Mouse (Mus musculus): ENCODE data around the gene Myh9. TPM values are rescaled to one million over a fixed set of nuclear protein-coding genes. Genes with fewer than 3 reads are reported as not detected.
"Not testable (repeated sequence)": the region's sequence is repeated elsewhere in the genome, so short reads cannot be mapped to it uniquely, and the experiment has no call there.

Myh9 gene
- polyA plus RNA-seq, 1 experiment: 350 TPM

- Histone ChIP-seq H3K4me3 (ENCODE audit: insufficient read depth, low read depth, low read length) (no peak overlapping the region), H3K27ac (ENCODE audit: insufficient read depth, low read depth, low read length) (no peak overlapping the region), H3K4me1 (ENCODE audit: control insufficient read depth, insufficient read depth, low read length) (no peaks in the 10 kb centered on the region)
- WGBS: 82% methylated on average over 4 of the region's 4 CpGs
- no peak for TF ChIP-seq CTCF (IDR thresholded peaks at IDR 0.05; ENCODE audit: insufficient read depth, low read depth, low read length)
- no peak for TF ChIP-seq POLR2A (IDR thresholded peaks at IDR 0.05; ENCODE audit: insufficient read depth, low read depth, low read length)
These were observed 32.3 kb upstream of the Myh9 start for GRCm38 (mm10) chr15:77874310-77874709.

GRCm38 (mm10) chr15:77873564-77873963 is 31.6 kb upstream of the Myh9 start:
- WGBS: 89% methylated on average over 2 of the region's 2 CpGs
- no peaks in the 10 kb centered on the region for H3K4me1 ChIP-seq (ENCODE audit: control insufficient read depth, insufficient read depth, low read length)
- H3K4me3 ChIP-seq (ENCODE audit: insufficient read depth, low read depth, low read length): no peak overlapping the region
- H3K27ac ChIP-seq (ENCODE audit: insufficient read depth, low read depth, low read length): no peak overlapping the region
- no peak for TF ChIP-seq POLR2A (IDR thresholded peaks at IDR 0.05; ENCODE audit: insufficient read depth, low read depth, low read length)
- TF ChIP-seq CTCF (IDR thresholded peaks at IDR 0.05; ENCODE audit: insufficient read depth, low read depth, low read length): no peak

DNA sequence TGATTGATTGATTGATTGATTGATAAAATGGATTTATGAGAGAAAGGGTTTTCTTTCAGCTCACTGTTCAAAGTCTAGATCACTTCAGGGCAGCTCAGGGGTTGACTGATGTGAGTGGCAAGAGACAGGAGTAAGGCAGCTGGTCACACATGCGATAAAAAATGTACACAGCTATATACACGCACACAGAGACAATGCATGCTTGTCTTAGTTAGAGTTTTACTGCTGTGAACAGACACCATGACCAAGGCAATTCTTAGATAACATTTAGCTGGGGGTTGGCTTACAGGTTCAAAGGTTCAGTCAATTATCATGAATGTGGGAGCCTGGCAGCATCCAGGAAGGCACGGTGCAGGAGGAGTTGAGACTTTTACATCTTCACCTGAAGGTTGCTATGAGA is 31.0 kb upstream of the Myh9 start:
- TF ChIP-seq POLR2A (IDR thresholded peaks at IDR 0.05; ENCODE audit: insufficient read depth, low read depth, low read length) (no peak), CTCF (IDR thresholded peaks at IDR 0.05; ENCODE audit: insufficient read depth, low read depth, low read length) (no peak)
- Histone ChIP-seq H3K27ac (ENCODE audit: insufficient read depth, low read depth, low read length) (no peak overlapping the region), H3K4me3 (ENCODE audit: insufficient read depth, low read depth, low read length) (no peak overlapping the region), H3K4me1 (ENCODE audit: control insufficient read depth, insufficient read depth, low read length) (no peaks in the 10 kb centered on the region)
- WGBS: 95% methylated on average over 3 of the region's 3 CpGs

DNA sequence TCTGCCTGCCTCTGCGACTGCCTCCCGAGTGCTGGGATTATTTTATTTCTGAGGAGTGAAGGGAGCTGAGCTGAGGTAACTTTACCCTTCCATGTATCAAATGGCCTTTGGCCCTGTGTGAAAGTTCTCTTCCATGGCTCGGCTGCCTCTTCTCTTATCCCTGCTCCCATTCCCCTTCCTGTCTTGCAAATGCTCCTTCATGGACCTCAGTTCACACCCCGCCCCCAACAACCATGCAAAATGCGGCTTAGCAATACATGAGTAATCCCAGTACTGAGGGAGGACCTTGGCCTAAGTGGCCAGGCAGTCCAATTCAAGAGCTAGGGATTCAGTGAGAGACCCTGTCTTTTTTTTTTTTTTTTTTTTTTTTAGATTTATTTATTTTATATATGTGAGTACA is 26.4 kb upstream of the Myh9 start:
- Histone ChIP-seq H3K27ac (ENCODE audit: insufficient read depth, low read depth, low read length) (no peak overlapping the region), H3K4me1 (ENCODE audit: control insufficient read depth, insufficient read depth, low read length) (no peaks in the 10 kb centered on the region; the same call in 1 of the 2 replicates), H3K4me3 (ENCODE audit: insufficient read depth, low read depth, low read length) (no peak overlapping the region)
- no peak for TF ChIP-seq POLR2A (IDR thresholded peaks at IDR 0.05; ENCODE audit: insufficient read depth, low read depth, low read length)
- TF ChIP-seq CTCF (IDR thresholded peaks at IDR 0.05; ENCODE audit: insufficient read depth, low read depth, low read length): no peak
- WGBS: 94% methylated on average over 5 of the region's 5 CpGs

DNA sequence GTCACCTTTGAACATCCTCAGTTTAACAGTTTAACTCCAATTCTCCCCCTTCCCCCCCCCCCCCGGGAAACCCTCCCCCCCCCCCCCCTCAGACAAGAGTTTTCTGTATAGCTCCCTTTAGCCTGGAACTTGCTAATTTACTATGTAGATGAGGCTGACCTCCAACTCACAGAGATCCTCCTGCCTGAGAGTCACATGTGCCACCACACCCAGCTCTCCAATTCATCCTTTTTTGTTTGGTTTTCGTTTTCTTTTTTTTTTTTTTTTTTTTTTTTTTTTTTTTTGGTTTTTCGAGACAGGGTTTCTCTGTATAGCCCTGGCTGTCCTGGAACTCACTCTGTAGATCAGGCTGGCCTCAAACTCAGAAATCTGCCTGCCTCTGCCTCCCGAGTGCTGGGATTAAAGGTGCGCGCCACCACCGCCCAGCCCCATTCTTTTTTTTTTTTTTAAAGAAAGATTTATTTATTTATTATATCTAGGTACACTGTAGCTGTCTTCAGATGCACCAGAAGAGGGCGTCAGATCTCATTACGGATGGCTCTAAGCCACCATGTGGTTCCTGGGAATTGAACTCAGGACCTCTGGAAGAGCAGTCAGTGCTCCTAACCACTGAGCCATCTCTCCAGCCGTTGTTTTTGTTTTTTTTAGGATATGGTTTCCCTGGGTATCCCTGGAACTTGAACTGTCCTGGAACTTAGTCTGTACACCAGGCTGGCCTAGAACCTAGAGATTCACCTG is 25.4 kb upstream of the Myh9 start:
- H3K4me1 ChIP-seq (ENCODE audit: control insufficient read depth, insufficient read depth, low read length); H3K4me3 ChIP-seq (ENCODE audit: insufficient read depth, low read depth, low read length); H3K27ac ChIP-seq (ENCODE audit: insufficient read depth, low read depth, low read length): not testable (repeated sequence)
- 79% methylated on average over 10 of the region's 10 CpGs for WGBS

- TF ChIP-seq POLR2A (IDR thresholded peaks at IDR 0.05; ENCODE audit: insufficient read depth, low read depth, low read length) (no peak), CTCF (IDR thresholded peaks at IDR 0.05; ENCODE audit: insufficient read depth, low read depth, low read length) (no peak)
- WGBS: 60% methylated on average over 11 of the region's 11 CpGs
- no peaks in the 10 kb centered on the region; the same call in 1 of the 2 replicates for H3K4me1 ChIP-seq (ENCODE audit: control insufficient read depth, insufficient read depth, low read length)
- H3K4me3 ChIP-seq (ENCODE audit: insufficient read depth, low read depth, low read length): no peak overlapping the region
- H3K27ac ChIP-seq (ENCODE audit: insufficient read depth, low read depth, low read length): no peak overlapping the region
These were observed 24.7 kb upstream of the Myh9 start for GRCm38 (mm10) chr15:77866583-77867220.

DNA sequence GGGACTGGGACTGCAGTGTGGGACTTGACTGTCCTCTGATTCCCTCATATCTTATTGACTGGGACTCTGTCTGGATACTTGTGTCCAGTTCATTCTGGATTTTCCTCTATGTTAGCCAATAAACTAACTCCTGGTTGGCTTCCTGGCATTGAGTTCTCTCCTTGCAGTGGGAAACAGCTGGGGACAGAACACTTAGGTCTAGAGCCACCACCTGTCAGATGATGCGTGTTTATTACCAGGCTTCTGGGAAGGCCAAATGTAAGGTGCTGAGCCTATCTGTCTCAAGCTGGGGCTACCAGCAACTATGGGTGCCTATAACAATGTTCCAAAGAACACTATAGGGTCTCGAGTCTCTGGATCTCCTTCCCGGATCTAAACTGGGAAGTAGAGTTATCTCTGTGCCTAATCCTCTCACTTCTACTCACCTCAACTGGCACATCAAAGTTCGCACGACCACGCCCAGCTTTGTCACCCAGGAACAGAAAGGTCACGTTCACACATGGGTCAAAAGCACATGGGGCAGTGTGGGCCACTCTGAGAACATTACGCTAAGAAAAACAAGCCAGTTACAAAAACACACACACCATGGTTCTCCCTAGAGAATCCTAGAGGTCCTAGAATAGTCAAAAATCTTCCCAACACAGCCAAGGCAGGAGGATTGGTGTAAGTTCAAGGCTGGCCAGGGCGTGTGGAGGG is 22.2 kb upstream of the Myh9 start:
- TF ChIP-seq POLR2A (IDR thresholded peaks at IDR 0.05; ENCODE audit: insufficient read depth, low read depth, low read length) (no peak), CTCF (IDR thresholded peaks at IDR 0.05; ENCODE audit: insufficient read depth, low read depth, low read length) (no peak)
- Histone ChIP-seq H3K27ac (ENCODE audit: insufficient read depth, low read depth, low read length) (no peak overlapping the region), H3K4me3 (ENCODE audit: insufficient read depth, low read depth, low read length) (no peak overlapping the region), H3K4me1 (ENCODE audit: control insufficient read depth, insufficient read depth, low read length) (peaks cover 3% of the 10 kb centered on the region)
- 91% methylated on average over 9 of the region's 9 CpGs for WGBS

GRCm38 (mm10) chr15:77862991-77863972 is 21.3 kb upstream of the Myh9 start:
- Histone ChIP-seq H3K4me3 (ENCODE audit: insufficient read depth, low read depth, low read length) (no peak overlapping the region), H3K4me1 (ENCODE audit: control insufficient read depth, insufficient read depth, low read length) (peaks cover 4% of the 10 kb centered on the region), H3K27ac (ENCODE audit: insufficient read depth, low read depth, low read length) (no peak overlapping the region)
- WGBS: 89% methylated on average over 22 of the region's 22 CpGs
- TF ChIP-seq CTCF (IDR thresholded peaks at IDR 0.05; ENCODE audit: insufficient read depth, low read depth, low read length) (no peak), POLR2A (IDR thresholded peaks at IDR 0.05; ENCODE audit: insufficient read depth, low read depth, low read length) (no peak)

Data from olfactory bulb, adult 2 months (tissue).